Mouse (Mus musculus): ENCODE measurements around the gene Blm. TPM values are rescaled to one million over a fixed set of nuclear protein-coding genes. Genes with fewer than 3 reads are reported as not detected.

The Blm gene
- polyA plus RNA-seq, 1 experiment from 2014 or later: 25.2 TPM

DNA sequence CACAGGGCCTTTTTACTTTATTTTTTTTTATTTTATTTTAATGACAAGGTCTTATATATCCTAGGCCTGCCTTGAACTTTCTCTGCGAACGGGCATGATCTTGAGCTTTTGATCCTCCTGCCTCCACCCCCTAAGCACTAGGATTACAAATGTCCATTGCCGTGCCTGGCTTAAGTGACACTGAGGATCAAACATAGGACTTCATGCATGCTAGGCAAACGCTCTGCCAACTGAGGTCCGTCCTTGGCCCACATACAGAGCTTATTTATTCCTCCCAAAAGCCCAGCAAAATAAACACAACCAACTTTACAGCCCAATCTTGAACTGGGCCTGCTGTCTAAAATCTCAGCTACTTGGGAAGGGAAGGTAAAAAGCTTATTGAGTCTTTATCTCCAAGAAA lies 122.1 kb downstream of the Blm start:
- no peak overlapping the region for H3K4me2 ChIP-seq (ENCODE audit: low read depth, low read length)
- no peaks in the 10 kb centered on the region for H3K27me3 ChIP-seq (ENCODE audit: control insufficient read depth, insufficient read depth, low read depth, low read length)
- H3K4me3 ChIP-seq (ENCODE audit: low read length): no peak overlapping the region
- ATAC-seq (ENCODE audit: low read depth): no peak
- H3K4me1 ChIP-seq (replicated peaks; ENCODE audit: control insufficient read depth, insufficient read depth, low read length): peaks cover 4% of the 10 kb centered on the region
- H3K27ac ChIP-seq (ENCODE audit: low read length): no peak overlapping the region
- H3K9me3 ChIP-seq (ENCODE audit: control insufficient read depth, low read length): no peaks in the 10 kb centered on the region
- 65% methylated on average over 5 of the region's 5 CpGs for WGBS
- H3K9ac ChIP-seq (ENCODE audit: low read length): no peak overlapping the region
- H3K36me3 ChIP-seq (ENCODE audit: control insufficient read depth, insufficient read depth, low read length): no peaks in the 10 kb centered on the region

DNA sequence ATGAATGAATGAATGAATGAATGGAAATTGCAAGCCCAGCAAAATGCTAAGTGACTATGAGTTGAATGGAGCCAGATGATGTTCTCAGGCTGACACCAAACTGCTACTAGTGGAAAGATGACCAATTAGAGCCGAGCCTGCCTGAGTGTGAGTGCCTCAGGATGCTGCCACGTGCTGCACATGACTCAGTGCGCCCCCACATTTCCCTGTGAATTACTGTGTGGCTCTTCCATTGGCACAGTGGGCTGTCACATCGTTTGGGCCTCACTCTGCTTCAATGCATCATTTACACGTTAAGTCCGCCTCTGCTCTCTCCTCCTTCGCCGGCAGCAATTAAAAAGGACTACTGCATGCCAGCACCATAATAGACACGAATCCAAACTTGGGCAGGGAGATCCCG lies 122.6 kb downstream of the Blm start:
- 70% methylated on average over 10 of the region's 10 CpGs for WGBS
- no peak for ATAC-seq (ENCODE audit: low read depth)
- Histone ChIP-seq H3K9me3 (ENCODE audit: control insufficient read depth, low read length) (no peaks in the 10 kb centered on the region), H3K36me3 (ENCODE audit: control insufficient read depth, insufficient read depth, low read length) (no peaks in the 10 kb centered on the region), H3K4me2 (ENCODE audit: low read depth, low read length) (no peak overlapping the region), H3K9ac (ENCODE audit: low read length) (no peak overlapping the region), H3K27ac (ENCODE audit: low read length) (no peak overlapping the region), H3K4me1 (replicated peaks; ENCODE audit: control insufficient read depth, insufficient read depth, low read length) (peaks cover 4% of the 10 kb centered on the region), H3K27me3 (ENCODE audit: control insufficient read depth, insufficient read depth, low read depth, low read length) (no peaks in the 10 kb centered on the region), H3K4me3 (ENCODE audit: low read length) (no peak overlapping the region)

DNA sequence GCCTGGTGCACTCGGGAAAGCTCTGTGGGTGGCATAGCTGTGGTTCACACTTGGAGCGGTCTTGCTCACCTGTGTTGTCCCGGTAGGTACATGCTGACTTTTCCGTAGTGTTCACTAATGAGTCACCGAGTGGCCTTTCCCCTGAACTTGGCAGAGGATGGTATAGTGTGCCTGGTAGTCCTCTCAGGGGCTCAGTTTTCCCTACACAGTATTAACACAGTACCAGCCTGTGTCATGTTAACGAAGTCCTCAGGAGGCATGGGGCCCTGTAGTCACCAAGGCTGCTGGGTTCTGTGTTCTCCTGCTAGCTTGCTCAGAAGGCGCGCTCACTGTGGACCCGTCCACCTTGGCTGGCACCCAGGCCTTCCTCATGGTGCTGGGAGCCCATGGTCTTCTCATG lies 124.5 kb downstream of the Blm start:
- Histone ChIP-seq H3K4me2 (ENCODE audit: low read depth, low read length) (no peak overlapping the region), H3K9me3 (ENCODE audit: control insufficient read depth, low read length) (no peaks in the 10 kb centered on the region), H3K27me3 (ENCODE audit: control insufficient read depth, insufficient read depth, low read depth, low read length) (no peaks in the 10 kb centered on the region), H3K4me1 (replicated peaks; ENCODE audit: control insufficient read depth, insufficient read depth, low read length) (peaks cover 4% of the 10 kb centered on the region), H3K36me3 (ENCODE audit: control insufficient read depth, insufficient read depth, low read length) (no peaks in the 10 kb centered on the region), H3K4me3 (ENCODE audit: low read length) (no peak overlapping the region), H3K27ac (ENCODE audit: low read length) (no peak overlapping the region), H3K9ac (ENCODE audit: low read length) (no peak overlapping the region)
- ATAC-seq (ENCODE audit: low read depth): no peak
- 75% methylated on average over 9 of the region's 9 CpGs for WGBS

DNA sequence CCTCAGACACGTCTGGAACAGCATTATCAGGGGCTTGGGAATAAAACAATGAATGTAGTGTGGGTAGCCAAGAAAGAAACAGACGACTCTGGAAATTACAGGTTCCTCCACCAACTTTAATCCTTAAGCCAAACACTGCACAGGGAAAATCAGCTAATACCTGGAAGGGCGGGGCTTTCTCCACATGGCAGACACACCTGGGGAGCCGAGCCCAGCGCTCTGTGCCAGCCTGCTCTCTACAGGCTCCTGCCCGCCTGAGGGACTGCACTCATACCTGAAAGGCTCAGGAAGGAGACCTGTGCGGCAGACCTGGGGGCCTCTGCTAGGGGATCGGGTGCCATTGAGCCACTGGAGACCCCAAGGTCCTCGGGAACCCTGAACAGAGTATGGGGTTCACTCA lies 127.2 kb downstream of the Blm start:
- no peaks in the 10 kb centered on the region for H3K27me3 ChIP-seq (ENCODE audit: control insufficient read depth, insufficient read depth, low read depth, low read length)
- no peak overlapping the region for H3K4me3 ChIP-seq (ENCODE audit: low read length)
- H3K27ac ChIP-seq (ENCODE audit: low read length): no peak overlapping the region
- H3K4me1 ChIP-seq (replicated peaks; ENCODE audit: control insufficient read depth, insufficient read depth, low read length): peaks cover 13% of the 10 kb centered on the region
- no peak overlapping the region for H3K4me2 ChIP-seq (ENCODE audit: low read depth, low read length)
- no peak; the same call in 1 of the 2 replicates for ATAC-seq (ENCODE audit: low read depth)
- 60% methylated on average over 9 of the region's 9 CpGs for WGBS
- no peaks in the 10 kb centered on the region for H3K9me3 ChIP-seq (ENCODE audit: control insufficient read depth, low read length)
- no peaks in the 10 kb centered on the region for H3K36me3 ChIP-seq (ENCODE audit: control insufficient read depth, insufficient read depth, low read length)
- no peak overlapping the region for H3K9ac ChIP-seq (ENCODE audit: low read length)

DNA sequence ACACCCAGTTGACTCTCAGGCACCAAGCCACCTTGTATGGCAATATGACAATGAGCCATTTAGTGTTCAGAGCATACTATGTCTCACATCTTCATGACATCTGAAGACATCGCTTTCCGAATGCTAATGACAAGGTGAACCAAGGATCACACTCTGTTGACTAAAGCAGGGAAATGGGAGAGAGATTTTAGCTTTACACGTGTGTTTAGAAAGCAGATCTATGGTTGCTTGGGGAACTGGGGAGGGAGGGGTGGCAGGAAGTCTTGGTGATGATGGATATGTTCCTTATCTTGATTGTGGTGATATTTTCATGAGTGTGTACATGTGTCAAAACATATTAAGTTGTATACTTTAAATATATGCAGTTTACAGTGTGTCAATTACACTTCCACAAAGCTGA lies 128.7 kb downstream of the Blm start:
- no peak overlapping the region for H3K9ac ChIP-seq (ENCODE audit: low read length)
- no peaks in the 10 kb centered on the region for H3K9me3 ChIP-seq (ENCODE audit: control insufficient read depth, low read length)
- H3K36me3 ChIP-seq (ENCODE audit: control insufficient read depth, insufficient read depth, low read length): no peaks in the 10 kb centered on the region
- 69% methylated on average over 3 of the region's 3 CpGs for WGBS
- no peaks in the 10 kb centered on the region for H3K27me3 ChIP-seq (ENCODE audit: control insufficient read depth, insufficient read depth, low read depth, low read length)
- ATAC-seq (ENCODE audit: low read depth): no peak
- no peak overlapping the region for H3K4me2 ChIP-seq (ENCODE audit: low read depth, low read length)
- no peak overlapping the region for H3K4me3 ChIP-seq (ENCODE audit: low read length)
- H3K4me1 ChIP-seq (replicated peaks; ENCODE audit: control insufficient read depth, insufficient read depth, low read length): peaks cover 17% of the 10 kb centered on the region
- no peak overlapping the region for H3K27ac ChIP-seq (ENCODE audit: low read length)

DNA sequence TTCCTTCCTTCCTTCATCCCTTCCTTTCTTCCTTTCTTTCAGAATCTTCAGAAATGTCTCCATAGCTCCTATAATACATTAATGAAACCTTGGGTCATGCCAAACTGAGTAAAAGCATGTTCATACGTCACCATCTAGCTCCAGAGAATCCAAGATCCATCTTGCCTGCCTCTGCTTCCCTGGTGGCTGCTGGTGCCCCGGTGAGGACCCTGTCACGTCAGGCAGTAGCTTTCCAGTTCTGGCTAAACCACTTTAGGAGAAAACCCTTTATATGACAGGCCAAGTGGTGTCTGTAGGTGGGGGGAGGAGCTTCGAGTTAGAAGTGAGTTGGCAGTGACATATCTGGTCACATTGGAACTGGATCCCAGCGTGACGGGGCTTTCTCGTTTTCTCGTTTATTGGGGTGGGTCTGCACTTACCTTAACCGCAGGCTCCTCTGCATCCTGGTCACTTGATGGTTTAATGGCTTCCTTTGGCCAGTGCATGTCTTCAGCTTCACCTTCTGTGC lies 129.7 kb downstream of the Blm start, which contains the start of gene Furin:
TSS of gene Furin (minus strand) at position 249 of the 508 bp plus-strand sequence.
- Histone ChIP-seq H3K4me3 (ENCODE audit: low read length) (no peak within 1 kb of the TSS), H3K36me3 (ENCODE audit: control insufficient read depth, insufficient read depth, low read length) (no peaks in the 10 kb centered on the region), H3K27ac (ENCODE audit: low read length) (no peak within 1 kb of the TSS), H3K4me2 (ENCODE audit: low read depth, low read length) (no peak within 1 kb of the TSS), H3K9ac (ENCODE audit: low read length) (no peak within 1 kb of the TSS), H3K27me3 (ENCODE audit: control insufficient read depth, insufficient read depth, low read depth, low read length) (no peaks in the 10 kb centered on the region), H3K4me1 (replicated peaks; ENCODE audit: control insufficient read depth, insufficient read depth, low read length) (peaks cover 27% of the 10 kb centered on the region), H3K9me3 (ENCODE audit: control insufficient read depth, low read length) (no peaks in the 10 kb centered on the region)
- ATAC-seq (ENCODE audit: low read depth): no peak
- WGBS: 58% methylated on average over 9 of the region's 9 CpGs

Other genes with a start within 250 kb of the Blm start
- gene Prc1, start 240.7 kb downstream of the Blm start, polyA plus RNA-seq (2015; fragmentation: Nextera tagmentation; extraction: Ambion mirVana): 166 and 182 TPM in 2 replicates
- gene Rccd1, start 210.7 kb downstream of the Blm start, polyA plus RNA-seq (2015; fragmentation: Nextera tagmentation; extraction: Ambion mirVana): 7.2 and 8.9 TPM in 2 replicates
- 40.8 and 42.3 TPM in 2 replicates for gene Unc45a, start 194.1 kb downstream of the Blm start, polyA plus RNA-seq (2015; fragmentation: Nextera tagmentation; extraction: Ambion mirVana)
- 20.9 and 21.9 TPM in 2 replicates for gene Hddc3, start 192.0 kb downstream of the Blm start, polyA plus RNA-seq (2015; fragmentation: Nextera tagmentation; extraction: Ambion mirVana)
- gene Man2a2, start 163.7 kb downstream of the Blm start, polyA plus RNA-seq (2015; fragmentation: Nextera tagmentation; extraction: Ambion mirVana): 20.4 and 21.1 TPM in 2 replicates
- 18.5 and 19.3 TPM in 2 replicates for gene Fes, start 147.2 kb downstream of the Blm start, polyA plus RNA-seq (2015; fragmentation: Nextera tagmentation; extraction: Ambion mirVana)
- 12.6 and 12.7 TPM in 2 replicates for gene Furin, start 129.7 kb downstream of the Blm start, polyA plus RNA-seq (2015; fragmentation: Nextera tagmentation; extraction: Ambion mirVana)
- gene Crtc3, start 153.8 kb upstream of the Blm start, polyA plus RNA-seq (2015; fragmentation: Nextera tagmentation; extraction: Ambion mirVana): 18.6 and 20.8 TPM in 2 replicates

Data from lung, embryonic 16.5 days (tissue).